Mouse (Mus musculus): ENCODE measurements around the gene Ttn. TPM values are rescaled to one million over a fixed set of nuclear protein-coding genes. Genes with fewer than 3 reads are reported as not detected.
A peak's percentile ranks its signal among the peaks of the same experiment; 100 is the strongest.

The Ttn gene
- polyA plus RNA-seq, 1 experiment from 2014 or later, result 570 TPM

DNA sequence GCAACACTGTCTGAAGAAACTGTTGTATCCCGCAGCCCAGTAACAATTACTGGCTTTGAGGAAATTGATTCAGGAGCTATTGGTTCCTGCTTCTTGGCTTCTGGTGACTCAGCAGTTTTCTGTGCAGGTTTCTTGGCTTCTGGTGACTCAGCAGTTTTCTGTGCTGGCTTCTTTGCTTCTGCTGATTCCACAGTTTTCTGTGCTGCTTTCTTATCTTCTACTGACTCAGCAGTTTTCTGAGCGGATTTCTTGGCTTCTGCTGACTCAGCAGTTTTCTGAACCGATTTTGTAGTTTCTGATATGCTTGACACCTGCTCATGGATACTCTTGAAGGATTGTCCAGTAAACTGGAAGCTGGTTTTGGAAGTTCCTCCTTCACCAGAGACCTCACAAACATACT lies 273.8 kb downstream of the Ttn start:
- no peak for ATAC-seq (ENCODE audit: insufficient number of reproducible peaks, low FRiP score)
- 78% methylated on average over 3 of the region's 3 CpGs for WGBS

DNA sequence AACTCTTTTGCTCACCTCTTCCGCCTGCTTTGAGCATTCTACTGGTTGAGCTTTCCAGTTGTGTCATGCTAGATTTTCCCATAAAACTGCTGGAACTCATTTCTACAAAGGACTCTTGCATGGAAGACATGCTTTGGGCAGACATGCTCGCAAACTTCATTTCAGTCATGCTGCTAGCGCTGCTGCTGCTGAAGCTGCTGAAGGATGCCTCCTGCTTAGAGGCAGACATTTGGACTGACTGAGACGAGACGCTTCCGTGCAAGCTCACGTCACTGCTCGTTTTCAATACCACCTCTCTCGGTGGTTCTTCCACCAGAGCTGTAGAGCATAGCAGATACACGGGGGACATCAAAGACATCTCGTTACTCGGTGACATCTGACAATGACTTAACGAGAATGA lies 276.7 kb downstream of the Ttn start:
- Histone ChIP-seq H3K4me3 (no peak overlapping the region), H3K4me1 (replicated peaks) (no peaks in the 10 kb centered on the region), H3K27ac (ENCODE audit: poor library complexity, severe bottlenecking) (no peak overlapping the region), H3K36me3 (peaks cover 79% of the 10 kb centered on the region), H3K9me3 (replicated peaks) (peaks cover 12% of the 10 kb centered on the region; the same call in 1 of the 2 replicates), H3K27me3 (replicated peaks) (no peaks in the 10 kb centered on the region), H3K4me2 (no peak overlapping the region), H3K9ac (no peak overlapping the region)
- ATAC-seq (ENCODE audit: insufficient number of reproducible peaks, low FRiP score), result no peak
- WGBS, result 91% methylated on average over 13 of the region's 13 CpGs

More for the DNA sequence above, 273.8 kb downstream of the Ttn start:
- Histone ChIP-seq H3K4me1 (replicated peaks) (no peaks in the 10 kb centered on the region), H3K9me3 (replicated peaks) (peaks cover 16% of the 10 kb centered on the region; the same call in 1 of the 2 replicates), H3K27ac (ENCODE audit: poor library complexity, severe bottlenecking) (no peak overlapping the region), H3K27me3 (replicated peaks) (no peaks in the 10 kb centered on the region), H3K9ac (no peak overlapping the region), H3K4me3 (no peak overlapping the region), H3K4me2 (no peak overlapping the region), H3K36me3 (peaks cover 92% of the 10 kb centered on the region)

DNA sequence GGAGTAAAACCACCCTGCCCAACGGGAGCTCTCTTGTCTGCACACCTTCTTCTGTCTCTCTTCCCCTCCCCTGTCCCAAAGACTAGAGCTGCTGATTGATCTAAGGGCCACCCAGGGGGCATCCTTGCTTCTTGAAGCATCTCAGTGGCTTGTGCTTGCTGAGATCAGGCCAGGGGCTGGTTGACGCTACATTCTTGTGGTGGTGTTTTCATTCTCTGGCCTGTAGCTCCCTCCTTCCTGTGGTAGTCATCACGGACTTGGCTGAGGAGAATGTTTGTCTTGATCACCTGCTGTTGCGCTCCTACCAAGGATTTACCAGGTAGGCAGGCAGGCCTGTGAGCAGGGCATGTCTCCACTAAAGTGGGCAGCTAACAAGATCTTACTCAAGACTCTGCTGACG lies 279.6 kb downstream of the Ttn start:
- no peaks in the 10 kb centered on the region for H3K4me1 ChIP-seq (replicated peaks)
- no peak overlapping the region for H3K4me3 ChIP-seq
- ATAC-seq (ENCODE audit: insufficient number of reproducible peaks, low FRiP score), result no peak
- WGBS, result 66% methylated on average over 5 of the region's 5 CpGs
- no peak overlapping the region for H3K27ac ChIP-seq (ENCODE audit: poor library complexity, severe bottlenecking)
- H3K27me3 ChIP-seq (replicated peaks), result no peaks in the 10 kb centered on the region
- H3K36me3 ChIP-seq, result peaks cover 50% of the 10 kb centered on the region
- no peaks in the 10 kb centered on the region for H3K9me3 ChIP-seq (replicated peaks)
- no peak overlapping the region for H3K9ac ChIP-seq
- H3K4me2 ChIP-seq, result no peak overlapping the region

DNA sequence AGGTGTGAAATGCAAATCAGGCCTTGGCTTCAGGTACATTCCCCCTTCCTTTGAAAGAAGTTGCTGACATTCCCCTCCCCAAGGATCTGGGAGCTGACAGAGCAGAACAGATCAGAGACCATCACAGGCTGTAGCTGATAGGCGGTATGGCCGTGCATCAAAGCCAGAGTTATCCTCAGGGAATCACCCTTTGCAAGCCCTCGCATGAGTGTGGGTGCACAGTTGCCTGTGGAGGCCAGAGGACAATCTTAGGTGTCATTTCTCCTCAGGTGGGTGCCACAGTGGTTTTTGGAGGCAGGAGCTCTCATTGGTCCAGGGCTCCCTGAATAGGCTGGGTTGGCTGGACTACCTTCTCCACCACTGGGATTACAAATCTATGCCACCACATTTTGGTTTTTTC lies 280.2 kb downstream of the Ttn start:
- H3K36me3 ChIP-seq, result peaks cover 50% of the 10 kb centered on the region
- H3K27ac ChIP-seq (ENCODE audit: poor library complexity, severe bottlenecking), result no peak overlapping the region

DNA sequence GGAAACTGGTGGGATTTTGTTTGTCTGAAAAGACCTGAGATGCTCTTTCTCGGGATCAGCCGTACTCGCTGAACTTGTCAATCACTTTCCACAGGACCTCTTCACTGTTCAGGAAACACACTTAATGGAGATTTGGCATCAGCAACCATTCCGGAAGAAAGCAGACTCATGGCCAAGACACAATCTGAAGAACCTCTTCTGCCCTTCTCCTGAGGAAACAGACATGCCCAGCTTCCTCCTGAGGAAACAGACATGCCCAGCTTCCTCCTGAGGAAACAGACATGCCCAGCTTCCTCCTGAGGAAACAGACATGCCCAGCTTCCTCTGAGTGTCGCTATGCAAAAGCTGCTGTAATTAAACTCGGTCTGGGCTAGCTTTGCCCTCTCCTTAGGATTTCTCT lies 287.1 kb downstream of the Ttn start:
- Histone ChIP-seq H3K27ac (ENCODE audit: poor library complexity, severe bottlenecking) (no peak overlapping the region), H3K9me3 (replicated peaks) (no peaks in the 10 kb centered on the region), H3K27me3 (replicated peaks) (no peaks in the 10 kb centered on the region), H3K4me1 (replicated peaks) (no peaks in the 10 kb centered on the region), H3K9ac (no peak overlapping the region), H3K4me2 (no peak overlapping the region), H3K36me3 (peaks cover 52% of the 10 kb centered on the region), H3K4me3 (no peak overlapping the region)
- ATAC-seq (ENCODE audit: insufficient number of reproducible peaks, low FRiP score), result no peak
- 70% methylated on average over 6 of the region's 6 CpGs for WGBS

More for the DNA sequence above, 280.2 kb downstream of the Ttn start:
- ATAC-seq (ENCODE audit: insufficient number of reproducible peaks, low FRiP score), result no peak
- H3K9me3 ChIP-seq (replicated peaks), result no peaks in the 10 kb centered on the region
- H3K4me3 ChIP-seq, result no peak overlapping the region
- WGBS, result 78% methylated on average over 3 of the region's 3 CpGs
- no peaks in the 10 kb centered on the region for H3K4me1 ChIP-seq (replicated peaks)
- no peak overlapping the region for H3K4me2 ChIP-seq
- no peaks in the 10 kb centered on the region for H3K27me3 ChIP-seq (replicated peaks)
- H3K9ac ChIP-seq, result no peak overlapping the region

DNA sequence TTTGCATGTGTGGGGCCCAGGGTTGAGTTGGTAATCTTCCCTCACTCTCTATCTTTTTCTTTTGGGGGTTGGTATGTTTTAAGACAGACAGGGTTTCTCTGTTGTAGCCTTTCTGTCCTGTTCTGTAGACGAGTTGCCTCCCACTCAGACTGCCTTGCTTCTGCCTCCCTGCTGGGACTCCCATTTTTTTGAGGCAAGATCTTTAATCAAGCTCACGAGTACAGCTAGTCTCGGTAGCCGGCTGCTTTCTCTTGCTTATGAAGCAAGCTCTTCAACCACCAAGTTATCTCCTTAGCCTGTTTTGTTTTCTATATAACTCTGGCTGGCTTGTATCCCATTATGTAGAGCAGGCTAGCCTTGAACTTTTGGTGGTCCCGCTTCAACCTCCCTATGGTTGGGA lies 288.6 kb downstream of the Ttn start:
- WGBS, result 76% methylated on average over 5 of the region's 5 CpGs
- Histone ChIP-seq H3K4me1 (replicated peaks) (peaks cover 3% of the 10 kb centered on the region), H3K9me3 (replicated peaks) (no peaks in the 10 kb centered on the region), H3K36me3 (peaks cover 55% of the 10 kb centered on the region), H3K9ac (no peak overlapping the region), H3K4me2 (no peak overlapping the region), H3K4me3 (no peak overlapping the region), H3K27ac (ENCODE audit: poor library complexity, severe bottlenecking) (no peak overlapping the region), H3K27me3 (replicated peaks) (no peaks in the 10 kb centered on the region)
- no peak for ATAC-seq (ENCODE audit: insufficient number of reproducible peaks, low FRiP score)

DNA sequence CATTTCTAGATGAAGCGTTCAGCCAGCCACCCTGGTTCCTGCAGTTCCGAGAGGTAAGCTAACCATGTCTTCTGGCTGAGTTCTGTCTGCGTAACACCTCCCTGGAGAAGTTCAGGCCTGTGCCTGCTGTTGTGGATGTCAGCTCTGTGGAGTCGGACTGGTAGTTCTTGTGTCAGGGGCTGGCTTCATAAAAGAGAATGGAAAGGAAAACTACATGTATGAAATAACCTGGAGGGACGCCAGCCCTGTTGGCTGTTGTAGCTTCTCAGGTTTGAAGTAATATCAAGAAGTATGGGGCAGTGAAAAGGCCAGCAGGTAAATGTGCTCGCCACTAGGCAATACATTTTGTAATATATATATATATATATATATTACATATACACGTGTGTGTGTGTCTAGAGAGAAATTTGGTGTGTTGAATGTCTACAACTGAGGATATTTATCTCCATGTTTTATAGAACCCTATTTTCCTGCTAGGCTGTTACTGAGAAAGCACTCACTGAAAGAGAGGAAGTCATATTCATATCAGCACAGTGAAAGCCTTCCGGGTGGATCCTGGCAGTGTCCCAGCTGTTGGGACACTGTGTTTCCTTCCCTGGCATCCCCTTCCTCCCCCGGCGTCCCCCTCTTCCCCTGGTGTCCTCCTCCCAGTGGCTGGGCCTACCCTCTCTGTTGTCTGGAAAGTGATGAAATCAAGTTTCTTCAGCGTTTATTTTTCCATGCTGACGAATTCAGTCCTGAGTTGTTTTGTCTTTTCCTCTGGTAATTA lies 291.7 kb downstream of the Ttn start:
- ATAC-seq (ENCODE audit: insufficient number of reproducible peaks, low FRiP score), result peak; percentile 73
- Histone ChIP-seq H3K27ac (ENCODE audit: poor library complexity, severe bottlenecking) (peak overlapping the region; percentile 43; the same call in 1 of the 2 replicates), H3K4me3 (no peak overlapping the region), H3K9ac (no peak overlapping the region), H3K27me3 (replicated peaks) (no peaks in the 10 kb centered on the region), H3K9me3 (replicated peaks) (no peaks in the 10 kb centered on the region), H3K4me1 (replicated peaks) (peaks cover 17% of the 10 kb centered on the region), H3K4me2 (no peak overlapping the region), H3K36me3 (peaks cover 73% of the 10 kb centered on the region)
- 74% methylated on average over 12 of the region's 12 CpGs for WGBS

DNA sequence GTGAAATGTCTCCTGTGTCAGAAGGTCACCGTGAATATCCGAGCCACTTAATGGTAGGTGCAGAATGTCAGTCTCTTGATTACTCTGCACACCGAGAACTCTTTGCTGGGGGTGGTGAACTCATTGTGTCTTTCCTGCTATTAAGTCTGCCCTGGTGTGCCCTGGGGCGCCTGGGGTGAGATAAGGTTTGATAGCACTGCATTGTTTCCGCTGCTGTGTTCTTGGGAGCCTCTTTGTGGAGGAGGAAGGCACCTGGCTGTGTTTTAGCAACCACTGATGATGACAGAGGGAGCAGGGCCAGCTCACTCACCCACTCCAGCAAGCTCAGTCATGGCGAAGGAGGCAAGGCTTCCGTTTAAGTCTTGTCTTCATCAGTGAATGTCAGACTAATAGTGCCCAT lies 294.2 kb downstream of the Ttn start:
- Histone ChIP-seq H3K27ac (ENCODE audit: poor library complexity, severe bottlenecking) (peak overlapping the region; percentile 8; the same call in 1 of the 2 replicates), H3K4me2 (0 out of 2 replicates have a peak overlapping the region, but pooled peaks have one; percentile 4), H3K9ac (no peak overlapping the region), H3K36me3 (peaks cover 73% of the 10 kb centered on the region), H3K4me3 (no peak overlapping the region), H3K27me3 (replicated peaks) (no peaks in the 10 kb centered on the region), H3K4me1 (replicated peaks) (peaks cover 17% of the 10 kb centered on the region), H3K9me3 (replicated peaks) (no peaks in the 10 kb centered on the region)
- ATAC-seq (ENCODE audit: insufficient number of reproducible peaks, low FRiP score), result peak; percentile 44; the same call in 1 of the 2 replicates
- WGBS, result 19% methylated on average over 7 of the region's 7 CpGs

DNA sequence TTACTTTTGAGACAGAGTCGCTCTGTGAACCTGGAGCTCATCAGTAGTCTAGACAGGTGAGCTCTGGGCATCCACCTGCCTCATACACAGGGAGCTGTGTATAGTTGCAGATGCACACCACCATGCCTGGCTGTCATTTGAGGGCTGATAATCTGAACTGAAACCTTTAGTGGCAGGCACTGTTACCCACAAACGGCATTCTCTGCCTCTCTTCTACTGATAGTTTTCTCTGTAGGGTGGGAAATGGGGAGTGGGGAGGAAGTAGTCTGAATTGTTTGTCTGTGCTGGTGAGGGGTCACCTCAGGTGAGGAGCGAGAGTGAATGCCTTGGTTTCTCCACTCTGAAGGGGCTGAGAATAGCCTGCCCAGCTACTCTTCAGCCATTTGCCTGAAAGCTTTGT lies 294.7 kb downstream of the Ttn start:
- H3K9me3 ChIP-seq (replicated peaks), result no peaks in the 10 kb centered on the region
- H3K4me1 ChIP-seq (replicated peaks), result peaks cover 17% of the 10 kb centered on the region
- peaks cover 73% of the 10 kb centered on the region for H3K36me3 ChIP-seq
- WGBS, result 61% methylated on average over 3 of the region's 3 CpGs
- no peak for ATAC-seq (ENCODE audit: insufficient number of reproducible peaks, low FRiP score)
- H3K4me3 ChIP-seq, result no peak overlapping the region
- H3K9ac ChIP-seq, result no peak overlapping the region
- no peak overlapping the region for H3K4me2 ChIP-seq
- no peaks in the 10 kb centered on the region for H3K27me3 ChIP-seq (replicated peaks)
- H3K27ac ChIP-seq (ENCODE audit: poor library complexity, severe bottlenecking), result 0 out of 2 replicates have a peak overlapping the region, but pooled peaks have one; percentile 8

DNA sequence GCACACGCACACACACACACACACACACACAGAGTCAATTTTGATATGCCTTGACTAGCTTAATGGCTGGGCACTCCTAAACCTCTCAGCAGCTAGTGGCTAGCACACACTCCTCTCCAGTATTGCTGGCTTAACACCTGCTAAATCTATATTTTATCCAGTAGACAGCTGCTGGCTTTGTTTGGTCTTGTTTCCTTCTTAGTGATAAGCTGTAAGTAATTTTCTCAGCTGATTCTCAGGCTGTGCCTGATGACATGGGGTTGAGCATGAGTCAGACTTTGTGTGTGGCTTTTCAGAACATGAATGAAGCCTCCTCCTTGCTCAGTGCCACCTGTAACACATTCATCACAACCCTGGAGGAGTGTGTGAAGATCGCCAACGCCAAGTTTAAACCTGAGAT lies 295.4 kb downstream of the Ttn start:
- H3K27me3 ChIP-seq (replicated peaks), result no peaks in the 10 kb centered on the region
- no peak overlapping the region for H3K9ac ChIP-seq
- H3K4me1 ChIP-seq (replicated peaks), result peaks cover 17% of the 10 kb centered on the region
- H3K36me3 ChIP-seq, result peaks cover 73% of the 10 kb centered on the region
- H3K27ac ChIP-seq (ENCODE audit: poor library complexity, severe bottlenecking), result no peak overlapping the region
- 94% methylated on average over 3 of the region's 3 CpGs for WGBS
- no peak for ATAC-seq (ENCODE audit: insufficient number of reproducible peaks, low FRiP score)
- H3K9me3 ChIP-seq (replicated peaks), result no peaks in the 10 kb centered on the region
- no peak overlapping the region for H3K4me2 ChIP-seq
- no peak overlapping the region for H3K4me3 ChIP-seq

DNA sequence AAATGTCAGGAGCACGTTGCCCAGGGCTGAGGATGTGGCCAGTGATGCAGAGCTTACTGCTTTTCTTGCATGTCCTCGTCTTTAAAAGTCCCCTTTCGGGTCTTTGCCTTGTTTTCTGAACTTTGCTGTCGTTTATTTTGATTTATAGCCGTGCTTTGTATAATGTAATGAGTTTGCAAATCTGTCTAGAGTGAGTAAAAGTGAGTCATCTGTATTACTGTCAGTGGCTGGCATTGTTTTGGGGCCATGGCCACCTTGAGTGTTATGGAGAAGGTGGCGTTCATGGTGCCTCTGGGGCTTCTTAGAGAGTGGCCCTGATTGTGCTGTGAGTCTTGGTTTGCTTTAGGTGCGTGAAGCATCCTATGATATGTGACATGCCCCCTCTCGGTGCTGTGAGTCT lies 300.0 kb downstream of the Ttn start:
- no peak overlapping the region for H3K4me3 ChIP-seq
- ATAC-seq (ENCODE audit: insufficient number of reproducible peaks, low FRiP score), result no peak

More for the DNA sequence above, 300.0 kb downstream of the Ttn start:
- WGBS, result 94% methylated on average over 8 of the region's 8 CpGs
- no peaks in the 10 kb centered on the region for H3K9me3 ChIP-seq (replicated peaks)
- H3K27ac ChIP-seq (ENCODE audit: poor library complexity, severe bottlenecking), result no peak overlapping the region
- H3K27me3 ChIP-seq (replicated peaks), result no peaks in the 10 kb centered on the region
- 0 out of 2 replicates have a peak, but pooled peaks cover 2% of the 10 kb centered on the region for H3K4me1 ChIP-seq (replicated peaks)
- H3K9ac ChIP-seq, result no peak overlapping the region
- H3K4me2 ChIP-seq, result no peak overlapping the region
- peaks cover 67% of the 10 kb centered on the region for H3K36me3 ChIP-seq

Measured in heart, embryonic 12.5 days (tissue).